Mouse (Mus musculus) cerebellum, adult 8-10 months (tissue): Measurements from ENCODE around the gene Asphd2.

Experiments
- DNase-seq: peaks from one replicate; pipeline ENCODE4 v3.0.0; 2022

Gene Asphd2

DNA sequence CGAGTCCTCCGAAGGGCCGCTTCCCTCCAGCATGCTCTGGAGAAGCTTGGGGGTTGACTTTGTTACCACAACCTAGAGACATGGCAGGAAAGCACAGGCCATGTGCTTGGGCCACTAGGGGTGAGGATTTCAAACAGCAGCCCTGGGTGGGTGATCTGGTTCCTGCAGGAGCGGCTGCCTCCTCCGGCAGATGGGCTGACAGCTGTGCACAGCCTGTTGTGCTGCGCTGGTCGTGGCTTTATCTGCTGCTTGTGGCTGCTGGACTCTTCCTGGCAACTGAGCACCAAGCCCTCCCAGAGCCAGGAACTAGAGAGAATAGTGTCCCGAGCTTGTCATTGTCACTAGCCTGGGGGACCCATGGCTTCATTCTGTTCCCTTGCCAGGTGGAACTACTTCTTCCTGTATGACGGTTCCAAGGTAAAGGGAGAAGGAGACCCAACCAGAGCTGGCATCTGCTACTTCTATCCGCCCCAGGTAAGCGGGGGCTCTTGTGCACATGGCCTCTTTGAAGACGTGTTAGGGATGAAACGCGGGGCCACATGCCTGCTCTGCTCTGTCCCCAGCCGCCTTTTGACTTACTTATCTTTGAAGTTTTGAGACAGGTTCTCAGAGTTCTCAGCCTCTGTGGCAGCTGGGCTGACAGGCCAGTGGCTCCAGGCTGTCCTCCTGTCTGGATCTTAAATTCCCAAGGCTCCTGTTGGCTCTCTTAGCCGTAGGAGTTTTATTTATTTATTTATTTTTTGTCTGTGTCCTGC lies 48.3 kb downstream of the Asphd2 start:
- no peak for DNase-seq

DNA sequence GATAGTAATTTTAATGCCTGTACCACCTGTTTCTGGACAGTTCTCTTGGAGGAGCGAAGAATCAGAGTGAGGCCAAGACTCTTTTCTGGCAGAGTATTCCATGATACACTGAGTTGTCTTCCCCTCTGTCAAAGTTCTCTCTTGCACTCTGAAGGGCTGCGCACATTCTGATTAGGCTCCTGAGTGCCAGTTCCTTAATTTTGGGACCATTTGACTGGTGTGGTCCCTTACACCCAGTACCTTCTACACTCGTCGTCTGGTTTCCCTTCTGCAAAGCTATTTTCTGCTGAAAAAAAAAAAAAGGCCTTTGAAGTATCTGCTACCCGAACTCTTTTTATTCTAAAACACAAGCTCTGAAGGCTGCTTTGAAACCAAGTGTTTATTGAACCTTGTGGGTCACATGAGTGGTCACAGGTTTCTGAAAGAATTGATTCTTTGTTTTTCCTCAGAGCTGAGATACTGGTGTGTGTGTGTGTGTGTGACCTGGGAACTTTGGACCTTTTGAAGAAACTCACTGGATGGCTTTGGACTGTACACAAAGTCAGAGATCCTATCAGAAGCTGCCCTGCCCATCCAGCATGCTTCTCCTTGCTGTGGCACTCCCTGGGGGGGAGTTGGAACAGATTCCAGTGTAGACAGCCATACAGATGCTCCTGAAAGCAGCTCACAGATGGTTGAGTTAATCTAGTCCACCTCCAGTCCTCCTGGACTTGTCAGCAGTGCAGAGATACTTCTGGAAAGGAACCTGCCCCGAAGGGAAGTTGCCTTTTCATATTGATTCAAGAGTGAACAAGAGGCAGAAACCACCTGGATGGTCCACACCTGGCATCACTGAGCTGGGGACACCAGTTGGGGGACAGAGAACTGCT lies 50.3 kb downstream of the Asphd2 start:
- DNase-seq = no peak

DNA sequence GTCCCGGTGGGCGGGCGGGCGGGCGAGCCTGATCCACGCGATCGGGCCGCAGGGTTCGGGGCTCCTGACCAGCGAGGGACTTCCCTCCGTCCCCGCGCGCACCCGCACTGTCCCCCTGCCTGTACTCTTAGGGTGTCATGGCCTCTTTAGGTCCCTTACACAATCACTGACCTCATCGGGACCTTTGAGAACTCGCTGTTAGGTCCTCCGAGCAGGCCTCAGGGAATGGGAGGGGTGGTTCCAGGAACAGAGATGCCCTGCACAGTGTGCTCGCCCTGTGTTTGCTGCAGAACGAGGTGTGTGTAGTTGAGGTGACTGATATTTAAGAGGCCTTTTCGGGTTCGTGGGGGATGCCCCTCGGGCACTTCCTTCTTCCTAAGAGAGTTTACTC lies 51.5 kb downstream of the Asphd2 start:
- no peak for DNase-seq

DNA sequence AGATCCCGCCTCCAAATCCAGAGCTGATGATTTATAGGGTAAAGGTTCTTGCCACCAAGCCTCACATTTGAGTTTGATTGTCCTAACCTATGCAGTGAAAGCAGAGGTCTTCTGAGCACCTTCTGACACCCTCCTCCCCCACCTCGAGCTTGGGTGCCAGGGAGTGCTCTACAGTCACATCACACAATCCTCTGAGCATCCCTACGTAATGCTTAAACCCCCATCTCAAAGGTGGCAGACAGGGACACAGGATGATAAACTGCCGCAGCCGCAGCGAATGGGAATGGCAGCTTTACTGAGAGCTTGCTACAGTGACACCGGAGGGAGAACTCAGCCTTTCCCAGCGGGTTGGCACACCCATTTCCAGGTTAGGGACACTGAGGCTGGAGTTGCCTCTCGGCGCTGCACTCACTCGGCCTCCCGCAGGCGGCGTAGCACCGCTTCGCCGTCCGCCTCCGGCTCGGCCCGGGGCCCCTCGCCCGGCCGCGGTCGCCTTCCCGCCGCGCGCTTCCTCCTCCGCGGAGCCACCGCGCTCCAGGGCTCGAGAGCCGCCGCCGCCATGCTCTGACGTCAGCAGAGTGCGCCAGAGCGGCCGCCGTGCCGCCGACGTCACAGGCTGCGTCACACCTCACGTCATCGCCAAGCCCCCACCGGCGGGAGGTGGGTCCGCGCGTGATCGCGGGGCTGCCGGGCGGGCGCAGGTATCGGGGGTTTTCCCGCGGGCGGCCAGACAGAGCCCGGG lies 52.0 kb downstream of the Asphd2 start, which contains the start of the genes Srrd and Hps4:
TSS of gene Srrd (minus strand) at position 578 of the 742 bp plus-strand sequence.
TSS of gene Hps4 (plus strand) at position 621 of the 742 bp plus-strand sequence.
- peak; percentile 91 for DNase-seq

DNA sequence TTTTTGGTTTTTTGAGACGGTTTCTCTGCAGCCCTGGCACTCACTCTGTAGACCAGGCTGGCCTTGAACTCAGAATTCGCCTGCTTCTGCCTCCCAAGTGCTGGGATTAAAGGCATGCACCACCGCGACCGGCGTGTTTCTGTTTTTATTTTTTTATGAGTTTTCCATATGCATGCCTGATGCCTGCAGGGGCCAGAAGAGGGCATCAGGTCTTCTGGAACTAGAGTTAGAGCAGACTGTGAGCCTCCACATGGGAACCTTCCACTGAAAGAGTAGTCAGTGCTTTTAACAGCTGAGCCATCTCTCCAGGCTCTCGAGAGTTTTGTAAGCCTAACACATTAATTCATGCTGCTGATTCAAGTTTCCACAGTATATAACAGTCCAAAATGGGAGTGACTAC lies 55.5 kb downstream of the Asphd2 start:
- DNase-seq = no peak

DNA sequence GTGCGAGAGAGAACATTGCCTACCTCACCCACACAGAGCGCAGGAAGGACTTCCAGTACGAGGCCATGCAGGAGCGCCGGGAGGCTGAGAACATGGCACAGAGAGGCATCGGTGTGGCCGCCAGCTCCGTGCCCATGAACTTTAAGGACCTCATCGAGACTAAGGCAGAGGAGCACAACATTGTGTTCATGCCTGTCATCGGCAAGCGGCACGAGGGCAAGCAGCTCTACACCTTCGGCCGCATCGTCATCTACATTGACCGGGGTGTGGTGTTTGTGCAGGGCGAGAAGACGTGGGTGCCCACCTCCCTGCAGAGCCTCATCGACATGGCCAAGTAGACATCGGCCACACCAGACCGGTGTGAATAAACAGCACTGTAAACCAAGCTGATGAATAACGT lies 57.7 kb downstream of the Asphd2 start:
- no peak for DNase-seq

DNA sequence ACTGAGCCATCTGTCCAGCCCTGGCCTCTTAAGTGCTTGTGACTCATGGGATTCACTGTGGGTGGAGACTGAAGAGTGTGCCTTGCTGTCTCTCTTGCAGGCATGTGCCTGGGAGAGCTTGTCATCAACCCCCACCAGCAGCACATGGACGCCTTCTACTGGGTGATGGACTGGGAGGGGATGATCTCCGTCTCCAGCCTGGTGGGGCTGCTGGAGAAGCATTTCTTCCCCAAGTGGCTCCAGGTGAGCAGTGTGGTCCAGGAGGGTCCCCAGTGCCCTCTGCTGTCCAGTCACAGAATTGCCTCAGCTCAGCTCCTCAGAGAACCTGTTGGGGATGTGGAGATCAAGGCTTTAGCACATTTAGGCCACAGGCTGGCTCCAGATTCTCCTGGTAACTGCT lies 59.2 kb downstream of the Asphd2 start:
- DNase-seq = peak; percentile 46
